Mouse (Mus musculus): ENCODE data around the gene Mfsd12.
A peak's percentile ranks its signal among the peaks of the same experiment; 100 is the strongest.

Gene Mfsd12

DNA sequence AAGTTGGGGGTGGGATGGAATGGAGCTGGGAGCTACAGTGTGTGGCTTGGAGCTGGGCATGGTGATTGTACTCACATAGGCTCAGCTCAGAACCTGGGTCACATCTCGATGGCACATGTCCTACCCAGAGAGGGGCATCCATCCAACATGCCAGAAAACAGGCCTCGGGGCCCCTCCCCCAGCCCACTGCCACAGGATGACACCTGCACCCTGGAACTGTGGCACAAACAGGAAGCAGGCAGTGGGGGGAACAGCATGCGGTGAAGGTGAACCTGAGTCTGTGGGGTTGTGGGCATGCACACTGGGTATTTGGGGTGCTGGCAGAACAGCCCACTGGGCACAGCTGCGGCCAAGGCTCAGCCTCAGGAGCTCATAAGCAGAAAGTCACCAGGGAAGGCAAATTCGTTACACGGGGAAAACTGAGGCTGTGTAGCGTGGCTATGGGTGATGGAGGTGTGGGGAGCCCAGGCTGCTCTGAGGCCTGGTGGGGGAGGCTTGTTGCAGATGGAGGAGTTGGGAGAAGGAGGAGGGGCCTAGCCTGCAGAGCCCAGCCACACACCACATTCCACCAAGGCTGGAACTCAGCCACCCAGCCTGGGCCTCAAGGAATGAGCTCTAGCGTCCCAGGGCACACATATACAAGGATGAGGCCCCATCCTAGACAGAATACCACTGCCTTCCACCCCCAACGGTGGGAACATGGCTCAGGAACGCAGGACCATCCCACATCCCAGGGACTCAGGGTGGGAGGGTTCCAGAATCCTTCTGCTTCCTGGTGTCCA is 27.9 kb upstream of the Mfsd12 start:
- DNase-seq (ENCODE audit: low read depth, low spot score), result no peak

DNA sequence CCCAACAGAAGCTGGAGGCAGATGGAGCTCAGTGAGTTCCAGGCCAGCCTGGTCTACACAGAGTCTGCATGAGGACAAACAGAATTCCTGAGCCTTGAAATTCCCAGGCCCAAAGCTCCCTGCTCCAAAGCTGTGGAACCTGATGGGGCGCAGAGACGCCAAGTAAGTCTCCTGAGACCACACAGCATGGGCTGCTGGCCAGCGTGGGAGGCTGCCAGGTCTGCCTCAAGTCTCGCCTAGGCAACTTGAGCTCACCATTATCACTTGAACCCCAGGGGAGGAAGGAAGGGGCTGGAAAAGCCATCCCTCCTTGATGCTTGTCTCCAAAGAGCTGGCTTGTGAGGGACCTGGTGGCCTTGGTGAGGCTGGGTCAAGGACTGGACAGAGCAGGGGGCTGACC is 27.3 kb upstream of the Mfsd12 start:
- no peak for DNase-seq (ENCODE audit: low read depth, low spot score)

DNA sequence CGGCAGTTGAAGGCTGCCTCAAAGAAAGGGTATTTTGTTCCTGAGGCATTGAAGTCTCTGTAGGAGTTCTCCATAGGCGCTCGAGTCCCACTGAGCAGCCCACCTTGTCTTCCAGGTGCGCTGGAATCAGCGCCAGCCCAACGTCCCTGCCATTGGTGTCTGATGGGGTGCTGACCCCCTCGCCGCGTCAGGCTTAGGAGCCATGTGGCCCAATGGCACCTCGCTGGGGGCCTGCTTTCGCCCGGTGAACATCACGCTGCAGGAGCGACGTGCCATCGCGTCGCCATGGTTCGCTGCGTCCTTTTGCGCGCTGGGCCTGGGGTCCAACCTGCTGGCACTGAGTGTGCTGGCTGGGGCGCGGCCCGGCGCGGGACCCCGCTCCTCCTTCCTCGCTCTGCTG is 25.0 kb upstream of the Mfsd12 start:
- DNase-seq (ENCODE audit: low read depth, low spot score), result no peak

DNA sequence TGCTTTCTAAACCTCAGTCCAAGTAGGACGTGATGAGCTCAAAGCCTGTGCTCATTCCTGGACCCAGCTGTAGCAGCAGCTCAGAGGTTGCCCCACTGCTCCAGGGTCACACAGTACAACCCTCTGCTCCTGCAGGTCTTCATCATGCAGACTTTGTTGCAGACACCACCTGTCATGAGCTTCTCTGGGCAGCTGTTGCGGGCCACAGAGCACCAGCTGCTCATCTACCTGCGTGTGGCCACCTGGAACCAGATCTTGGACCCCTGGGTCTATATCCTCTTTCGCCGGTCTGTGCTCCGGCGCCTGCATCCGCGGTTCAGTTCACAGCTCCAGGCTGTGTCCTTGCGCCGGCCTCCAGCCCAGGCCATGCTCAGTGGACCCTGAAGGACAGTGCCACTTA is 23.0 kb upstream of the Mfsd12 start:
- no peak for DNase-seq (ENCODE audit: low read depth, low spot score)

DNA sequence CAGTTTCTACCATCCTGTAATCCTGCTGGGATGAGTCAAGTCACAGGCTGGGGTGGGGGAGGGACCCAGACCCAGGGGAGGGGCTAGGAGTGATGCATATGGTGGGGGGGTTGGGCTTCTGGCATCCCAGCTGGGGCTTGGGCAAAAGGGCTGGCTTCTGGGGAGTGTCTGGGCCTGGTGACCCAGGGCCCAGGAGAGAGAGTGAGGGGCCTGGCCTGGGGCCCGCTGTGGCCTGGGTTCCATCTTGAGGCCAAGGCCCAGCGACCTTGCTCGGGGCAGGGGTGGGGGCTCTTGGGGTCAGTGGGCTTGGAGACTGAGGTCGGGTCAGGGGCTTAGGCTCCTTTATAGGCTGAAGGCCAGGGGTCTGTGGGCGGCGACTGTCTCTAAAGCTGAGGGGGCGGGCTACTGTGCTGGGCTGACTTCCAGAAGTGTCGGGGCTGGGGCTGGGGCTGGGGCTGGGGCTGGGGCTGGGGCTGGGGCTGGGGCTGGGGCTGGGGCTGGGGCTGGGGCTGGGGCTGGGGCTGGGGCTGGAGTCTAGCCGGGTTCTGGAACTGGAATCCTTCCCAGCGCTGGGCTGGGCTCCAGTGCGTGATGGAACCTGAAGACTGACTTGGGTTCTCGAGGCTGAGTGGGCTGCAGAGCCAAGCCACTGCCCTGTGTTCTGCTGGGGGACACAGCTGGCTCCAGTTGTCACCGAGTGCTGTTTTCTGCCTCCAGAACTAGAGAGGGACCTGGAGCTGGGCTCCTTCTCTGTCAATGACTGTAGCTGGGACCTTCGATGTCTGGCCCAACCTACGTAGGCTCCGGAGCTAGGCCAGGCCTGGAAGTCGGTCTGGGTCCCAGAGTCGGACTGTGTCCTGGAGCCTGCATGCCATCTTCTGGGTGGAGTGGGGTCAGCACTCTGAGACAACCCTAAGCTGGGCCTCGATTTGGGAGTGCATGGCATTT is 21.6 kb upstream of the Mfsd12 start:
- no peak for DNase-seq (ENCODE audit: low read depth, low spot score)

GRCm38 (mm10) chr10:81336558-81336957 is 20.7 kb upstream of the Mfsd12 start:
- no peak for DNase-seq (ENCODE audit: low read depth, low spot score)

- DNase-seq (ENCODE audit: low read depth, low spot score), result no peak
Measured at GRCm38 (mm10) chr10:81340551-81341332, 16.5 kb upstream of the Mfsd12 start.

DNA sequence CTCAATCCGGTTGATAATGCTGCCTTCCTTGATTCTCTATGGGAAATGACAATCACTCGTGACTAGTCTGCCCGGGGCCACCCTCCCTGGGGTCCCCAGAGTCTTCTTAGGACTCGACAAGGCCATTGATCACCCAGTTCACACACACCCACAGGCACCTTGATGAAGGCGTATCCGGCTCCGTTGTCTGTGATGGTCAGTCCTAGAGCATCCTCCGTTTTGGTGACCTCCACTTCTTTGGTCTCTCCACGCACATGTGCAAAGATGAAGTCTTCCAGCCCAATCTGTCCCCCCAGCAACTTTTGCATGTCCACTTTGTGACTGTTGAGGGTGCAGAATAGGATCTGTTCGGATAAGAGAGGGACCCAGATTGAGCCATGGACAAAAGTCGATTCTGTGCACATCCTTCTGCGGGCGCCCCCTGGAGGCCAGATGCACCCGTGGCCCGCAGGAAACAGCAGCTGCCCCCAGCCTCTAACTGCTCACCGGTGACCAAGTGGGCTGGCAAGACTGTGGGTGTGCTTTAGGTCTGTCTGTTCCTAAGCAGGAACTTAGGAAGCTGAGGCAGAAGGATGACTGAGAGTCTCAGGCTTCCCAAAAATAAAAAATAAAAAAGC is 15.8 kb upstream of the Mfsd12 start:
- no peak for DNase-seq (ENCODE audit: low read depth, low spot score)

DNA sequence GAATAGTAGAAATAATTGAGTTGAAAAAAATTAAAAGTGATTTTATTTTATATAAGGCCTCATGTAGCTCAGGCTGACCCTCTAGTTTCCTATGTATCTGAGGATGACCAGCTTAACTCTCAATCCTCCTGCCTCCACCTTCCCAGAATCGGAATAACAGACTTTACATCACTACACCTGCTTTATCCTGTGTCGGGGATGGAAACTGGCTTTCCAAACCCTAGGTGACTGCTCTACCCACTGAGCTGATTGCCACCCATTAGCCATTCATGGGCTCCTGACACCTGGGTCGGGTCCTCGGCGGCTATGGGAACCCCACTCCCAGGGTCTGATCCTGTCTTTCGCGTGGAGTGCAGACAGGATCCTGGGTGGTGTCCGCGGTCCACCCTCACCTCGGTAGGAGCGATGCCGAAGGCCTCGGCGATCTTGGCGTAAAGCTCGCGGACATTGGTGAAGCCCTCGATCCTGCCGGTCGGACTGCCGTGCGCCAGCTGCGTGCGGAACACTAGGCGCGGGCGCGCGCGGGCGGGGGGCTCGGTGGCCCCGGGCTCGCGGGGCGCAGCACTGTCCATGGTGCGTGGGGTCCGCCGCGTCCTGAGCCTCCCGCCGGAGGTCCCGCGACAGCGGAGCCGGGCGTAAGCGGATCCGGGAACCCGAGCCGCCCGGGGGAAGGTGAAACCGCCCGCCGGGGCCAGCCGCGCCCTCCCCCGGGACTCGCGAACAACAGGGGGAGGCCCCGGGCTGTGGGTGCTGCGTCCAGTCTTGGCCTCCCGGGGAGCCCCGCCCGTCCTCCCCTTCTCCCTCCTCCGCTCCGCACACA is 14.4 kb upstream of the Mfsd12 start, which contains the start of gene Gipc3:
Gipc3 (minus strand) TSS at position 581 of the 820 bp plus-strand sequence.
- no peak for DNase-seq (ENCODE audit: low read depth, low spot score)

DNA sequence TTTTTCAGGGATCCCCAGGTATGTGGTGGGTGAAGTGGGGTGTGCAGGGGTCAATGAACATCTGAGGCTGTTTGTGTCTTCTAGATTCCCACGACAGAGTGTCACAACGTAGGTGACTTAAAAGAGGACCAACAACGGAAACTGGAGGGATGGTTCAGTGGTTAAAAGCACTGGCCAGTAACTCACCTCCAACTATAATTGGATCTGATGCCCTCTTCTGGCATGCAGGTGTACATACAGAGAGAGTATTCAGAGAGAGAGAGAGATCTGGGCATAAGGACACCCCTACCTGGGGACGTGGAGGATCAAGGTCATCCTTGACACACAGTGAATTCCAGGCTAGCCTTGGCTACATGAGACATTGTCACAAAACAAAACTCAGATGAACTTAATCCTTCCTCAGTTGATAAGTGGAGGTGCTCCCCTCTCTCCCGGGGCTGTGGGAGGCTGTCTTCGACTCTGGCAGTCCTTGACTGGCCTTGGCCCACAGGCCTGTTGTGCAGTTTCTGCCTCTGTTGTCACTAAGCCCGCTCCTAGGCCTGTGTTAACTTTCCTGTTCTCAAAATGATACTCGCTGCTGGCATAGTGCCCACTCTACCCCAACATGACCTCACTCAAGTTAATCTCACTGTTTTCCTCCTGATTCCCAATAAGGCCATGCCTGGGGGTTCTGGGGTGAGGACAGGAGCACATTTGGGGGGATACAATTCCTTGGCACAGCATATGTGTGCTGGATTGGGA is 12.7 kb upstream of the Mfsd12 start:
- no peak for DNase-seq (ENCODE audit: low read depth, low spot score)

- no peak for DNase-seq (ENCODE audit: low read depth, low spot score)
Measured at GRCm38 (mm10) chr10:81345162-81345534, 12.1 kb upstream of the Mfsd12 start.

- peak; percentile 54 for DNase-seq (ENCODE audit: low read depth, low spot score)
Measured at GRCm38 (mm10) chr10:81346453-81347067, 10.7 kb upstream of the Mfsd12 start.

GRCm38 (mm10) chr10:81349146-81349545 is 8.1 kb upstream of the Mfsd12 start:
- DNase-seq (ENCODE audit: low read depth, low spot score), result peak; percentile 57

GRCm38 (mm10) chr10:81349961-81350350 is 7.3 kb upstream of the Mfsd12 start:
- DNase-seq (ENCODE audit: low read depth, low spot score), result no peak

DNA sequence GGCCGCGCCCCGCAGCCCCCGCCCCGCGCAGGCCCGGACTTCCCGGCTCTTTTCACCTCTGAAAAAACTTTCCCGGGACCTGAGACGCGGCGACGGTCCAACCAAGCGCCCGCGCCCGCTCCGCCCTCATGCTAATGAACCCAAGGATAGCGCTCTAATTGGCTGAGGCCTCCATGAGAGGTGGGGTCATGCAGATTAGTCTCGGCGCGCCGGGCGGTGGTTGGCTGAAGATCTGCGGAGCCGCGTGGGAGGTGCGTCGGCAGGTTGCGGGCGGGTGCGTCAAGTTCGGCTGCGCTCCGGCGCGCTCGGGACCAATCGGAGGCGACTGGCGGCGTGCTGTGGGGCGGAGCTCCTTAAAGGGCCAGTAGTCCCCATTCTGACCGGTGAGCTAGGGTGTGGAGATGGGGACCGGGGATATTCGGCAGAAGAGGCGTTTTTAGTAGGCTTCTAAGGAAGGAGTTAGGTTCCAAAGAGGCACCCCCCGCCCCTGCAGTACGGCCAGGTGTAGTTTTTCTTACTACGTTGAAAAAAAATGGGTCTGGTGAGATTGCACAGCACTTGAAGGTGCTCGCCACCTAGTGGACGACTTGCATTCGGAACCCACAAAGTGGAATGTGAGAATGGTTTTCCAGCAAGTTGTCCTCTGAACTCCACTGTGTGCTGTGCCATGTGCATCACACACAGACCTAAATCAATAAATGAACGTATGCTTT is 6.8 kb upstream of the Mfsd12 start, which contains the start of gene Hmg20b:
Hmg20b (minus strand) TSS at position 130 of the 713 bp plus-strand sequence.
- DNase-seq (ENCODE audit: low read depth, low spot score), result peak; percentile 98

DNA sequence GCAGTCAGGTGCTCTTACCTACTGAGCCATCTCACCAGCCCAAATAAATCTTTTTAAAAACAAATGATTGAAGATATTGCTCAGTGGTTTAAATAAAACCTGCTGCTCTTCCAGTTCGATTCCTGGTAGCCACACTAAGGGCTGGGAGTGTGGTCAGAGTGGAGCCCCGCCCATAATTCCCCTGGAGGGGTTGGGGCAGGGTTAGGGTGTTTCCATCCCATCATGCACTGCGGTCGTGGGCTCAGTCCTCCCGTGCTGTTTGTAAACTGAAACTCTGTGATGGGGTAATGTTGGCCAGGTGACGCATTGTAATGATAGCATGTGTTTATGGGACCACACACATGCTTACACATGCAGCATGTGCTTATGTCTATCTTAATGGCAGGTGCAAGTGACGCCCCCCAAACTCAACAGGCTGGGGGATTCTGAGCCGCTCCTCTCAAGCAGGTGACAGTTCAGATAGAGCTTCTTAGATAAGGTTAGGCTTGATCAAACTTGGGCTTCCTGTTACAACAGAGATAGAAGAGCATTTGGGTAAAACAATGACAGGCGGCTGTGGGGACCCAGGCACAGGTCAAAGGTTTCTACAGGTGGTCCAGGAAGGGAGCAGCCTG is 5.5 kb upstream of the Mfsd12 start:
- DNase-seq (ENCODE audit: low read depth, low spot score), result no peak

DNA sequence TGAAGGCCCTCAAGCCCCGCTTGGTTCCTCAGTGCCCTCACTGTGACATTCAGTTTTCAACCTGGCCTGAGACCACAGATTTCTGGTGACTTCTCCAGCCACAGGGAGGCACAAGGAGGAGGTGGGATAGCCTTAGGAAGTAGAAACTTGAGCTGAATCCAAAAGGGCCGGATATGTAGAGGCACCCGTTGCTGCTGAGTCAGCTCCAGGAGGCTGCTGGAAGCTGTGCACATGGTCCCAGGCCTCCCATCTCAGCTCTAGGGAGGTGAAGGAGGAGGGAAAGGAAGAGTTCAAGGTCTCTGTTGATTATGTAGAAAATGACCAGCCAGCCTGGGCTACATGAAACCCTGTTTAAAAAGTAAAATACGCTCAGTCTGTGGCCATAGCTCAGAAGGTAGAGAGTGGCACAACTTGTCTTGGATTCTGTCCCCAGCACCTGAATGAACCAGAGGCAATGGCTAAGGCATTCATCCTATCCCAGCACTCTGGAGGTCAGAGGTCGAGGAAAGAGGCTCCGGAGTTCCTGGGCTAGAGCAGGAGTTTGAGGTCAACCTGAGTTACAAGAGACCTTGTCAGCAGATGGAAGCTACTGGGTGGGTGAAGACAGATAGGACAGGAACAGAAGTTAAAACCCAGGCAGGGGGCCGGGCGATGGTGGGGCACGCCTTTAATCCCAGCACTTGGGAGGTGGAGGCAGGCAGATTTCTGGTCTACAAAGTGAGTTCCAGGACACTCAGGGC is 2.4 kb upstream of the Mfsd12 start:
- no peak for DNase-seq (ENCODE audit: low read depth, low spot score)

Data from WW6 (cell line).